Mouse (Mus musculus): ENCODE measurements around the gene Ldhb.
A peak's percentile ranks its signal among the peaks of the same experiment; 100 is the strongest.
"Not testable (repeated sequence)": the region's sequence is repeated elsewhere in the genome, so short reads cannot be mapped to it uniquely, and the experiment has no call there.

Ldhb gene

GRCm38 (mm10) chr6:142507785-142508162, at the start of gene Ldhb:
Ldhb (minus strand) TSS chr6:142507957.
- ATAC-seq (ENCODE audit: low TSS enrichment), result peak; percentile 93

GRCm38 (mm10) chr6:142555988-142556387, 48.2 kb upstream of the Ldhb start:
- ATAC-seq (ENCODE audit: low TSS enrichment), result no peak

GRCm38 (mm10) chr6:142551482-142551881, 43.7 kb upstream of the Ldhb start:
- no peak for ATAC-seq (ENCODE audit: low TSS enrichment)

GRCm38 (mm10) chr6:142550871-142551270, 43.1 kb upstream of the Ldhb start:
- no peak for ATAC-seq (ENCODE audit: low TSS enrichment)

GRCm38 (mm10) chr6:142548377-142548776, 40.6 kb upstream of the Ldhb start:
- ATAC-seq (ENCODE audit: low TSS enrichment), result no peak

GRCm38 (mm10) chr6:142545132-142545531, 37.4 kb upstream of the Ldhb start:
- ATAC-seq (ENCODE audit: low TSS enrichment), result no peak

- ATAC-seq (ENCODE audit: low TSS enrichment), result no peak
Observed at GRCm38 (mm10) chr6:142543648-142544047, 35.9 kb upstream of the Ldhb start.

GRCm38 (mm10) chr6:142542800-142543175, 35.0 kb upstream of the Ldhb start:
- ATAC-seq (ENCODE audit: low TSS enrichment), result no peak

- ATAC-seq (ENCODE audit: low TSS enrichment), result no peak
Observed at GRCm38 (mm10) chr6:142542082-142542799, 34.5 kb upstream of the Ldhb start.

- ATAC-seq (ENCODE audit: low TSS enrichment), result no peak
Observed at GRCm38 (mm10) chr6:142540561-142541160, 32.9 kb upstream of the Ldhb start.

- no peak for ATAC-seq (ENCODE audit: low TSS enrichment)
Observed at GRCm38 (mm10) chr6:142540131-142540530, 32.4 kb upstream of the Ldhb start.

- ATAC-seq (ENCODE audit: low TSS enrichment), result no peak
Observed at GRCm38 (mm10) chr6:142538503-142538902, 30.7 kb upstream of the Ldhb start.

- ATAC-seq (ENCODE audit: low TSS enrichment), result no peak
Observed at GRCm38 (mm10) chr6:142533412-142533811, 25.7 kb upstream of the Ldhb start.

- no peak for ATAC-seq (ENCODE audit: low TSS enrichment)
Observed at GRCm38 (mm10) chr6:142532686-142533085, 24.9 kb upstream of the Ldhb start.

GRCm38 (mm10) chr6:142532141-142532540, 24.4 kb upstream of the Ldhb start:
- ATAC-seq (ENCODE audit: low TSS enrichment), result no peak

GRCm38 (mm10) chr6:142530378-142530777, 22.6 kb upstream of the Ldhb start:
- no peak for ATAC-seq (ENCODE audit: low TSS enrichment)

- no peak for ATAC-seq (ENCODE audit: low TSS enrichment)
Observed at GRCm38 (mm10) chr6:142529680-142530079, 21.9 kb upstream of the Ldhb start.

- no peak for ATAC-seq (ENCODE audit: low TSS enrichment)
Observed at GRCm38 (mm10) chr6:142527931-142528562, 20.3 kb upstream of the Ldhb start.

- peak; percentile 88 for ATAC-seq (ENCODE audit: low TSS enrichment)
Observed at GRCm38 (mm10) chr6:142524635-142525308, 17.0 kb upstream of the Ldhb start.

- peak; percentile 38 for ATAC-seq (ENCODE audit: low TSS enrichment)
Observed at GRCm38 (mm10) chr6:142521591-142522110, 13.9 kb upstream of the Ldhb start.

GRCm38 (mm10) chr6:142519110-142519509, 11.4 kb upstream of the Ldhb start:
- peak; percentile 43 for ATAC-seq (ENCODE audit: low TSS enrichment)

GRCm38 (mm10) chr6:142515379-142515778, 7.6 kb upstream of the Ldhb start:
- ATAC-seq (ENCODE audit: low TSS enrichment), result not testable (repeated sequence)
